Mouse (Mus musculus) macrophage (primary cell): ENCODE results near the gene Kcnk6. TPM values are rescaled to one million over a fixed set of nuclear protein-coding genes. Genes with fewer than 3 reads are reported as not detected.
"Not testable (repeated sequence)": the region's sequence is repeated elsewhere in the genome, so short reads cannot be mapped to it uniquely, and the experiment has no call there.

Source experiments
- H3K27ac ChIP-seq: fragments of 350-480 bp; formaldehyde crosslinking; 2 replicates; pipeline ENCODE4 v1.9.0; 2021
- H3K36me3 ChIP-seq: fragments of 350-480 bp; formaldehyde crosslinking; 2 replicates; pipeline ENCODE4 v1.9.0; 2021; ENCODE audit errors: inconsistent target
- H3K4me3 ChIP-seq: fragments of 350-480 bp; formaldehyde crosslinking; 2 replicates; pipeline ENCODE4 v1.9.0; 2021; ENCODE audit errors: inconsistent target
- H3K79me2 ChIP-seq: fragments of 350-480 bp; formaldehyde crosslinking; 2 replicates; pipeline ENCODE4 v1.9.0; 2021; ENCODE audit errors: inconsistent target
- WGBS: methylation state at CpG from one replicate; pipeline ENCODE4 v1.1.7; 2026; ENCODE audit warnings: inconsistent platforms; ENCODE audit not compliant: missing documents; 5-methylcytosine and 5-hydroxymethylcytosine counted together
- polyA plus RNA-seq: library from polyadenylated mRNA; stranded (reverse); fragments of 250-400 nt; gene quantifications from 3 replicates; pipeline ENCODE4 v1.2.4, GENCODE M21; 2018; ENCODE audit warnings: inconsistent platforms

The Kcnk6 gene
- polyA plus RNA-seq, 1 experiment from 2014 or later: 43.1 TPM

- Histone ChIP-seq H3K27ac (peak overlapping the region; percentile 80), H3K4me3 (peak overlapping the region; percentile 29; the same call in 1 of the 2 replicates)
- H3K79me2 ChIP-seq, H3K36me3 ChIP-seq: not testable (repeated sequence)
- 11% methylated on average over 5 of the region's 15 CpGs for WGBS
Observed at GRCm38 (mm10) chr7:29211013-29211412, 21.3 kb downstream of the Kcnk6 start.

GRCm38 (mm10) chr7:29202577-29202976 is 29.7 kb downstream of the Kcnk6 start:
- WGBS: 66% methylated on average over 6 of the region's 6 CpGs

GRCm38 (mm10) chr7:29194230-29194629 is 38.1 kb downstream of the Kcnk6 start:
- not testable (repeated sequence) for H3K27ac ChIP-seq, H3K4me3 ChIP-seq, H3K79me2 ChIP-seq, H3K36me3 ChIP-seq
- no CpG with 5 or more reads among the region's 1 CpGs for WGBS

More at GRCm38 (mm10) chr7:29202577-29202976, 29.7 kb downstream of the Kcnk6 start:
- Histone ChIP-seq H3K79me2 (no peaks in the 10 kb centered on the region), H3K4me3 (no peak overlapping the region), H3K27ac (no peak overlapping the region), H3K36me3 (no peaks in the 10 kb centered on the region)

- not testable (repeated sequence) for H3K27ac ChIP-seq, H3K4me3 ChIP-seq, H3K36me3 ChIP-seq
- peaks cover 39% of the 10 kb centered on the region for H3K79me2 ChIP-seq
- 94% methylated on average over 4 of the region's 4 CpGs for WGBS
Observed at GRCm38 (mm10) chr7:29181323-29181722, 51.0 kb downstream of the Kcnk6 start.

GRCm38 (mm10) chr7:29180854-29181236 is 51.5 kb downstream of the Kcnk6 start:
- peaks cover 15% of the 10 kb centered on the region for H3K36me3 ChIP-seq
- no peak overlapping the region for H3K27ac ChIP-seq
- WGBS: 70% methylated on average over 3 of the region's 5 CpGs
- H3K4me3 ChIP-seq: no peak overlapping the region
- H3K79me2 ChIP-seq: peaks cover 44% of the 10 kb centered on the region

- H3K4me3 ChIP-seq: peak within 1 kb of the TSS; percentile 99
- peaks cover 50% of the 10 kb centered on the region for H3K79me2 ChIP-seq
- peak within 1 kb of the TSS; percentile 91 for H3K27ac ChIP-seq
- under 1% methylated on average over 62 of the region's 62 CpGs for WGBS
- H3K36me3 ChIP-seq: peaks cover 20% of the 10 kb centered on the region
Observed at GRCm38 (mm10) chr7:29180077-29180853, 52.0 kb downstream of the Kcnk6 start, which contains the start of gene Psmd8. Psmd8 (minus strand) TSS chr7:29180701.

- 12% methylated on average over 7 of the region's 7 CpGs for WGBS
- Histone ChIP-seq H3K4me3 (peak overlapping the region; percentile 99), H3K79me2 (peaks cover 51% of the 10 kb centered on the region), H3K27ac (peak overlapping the region; percentile 91), H3K36me3 (peaks cover 30% of the 10 kb centered on the region)
Observed at GRCm38 (mm10) chr7:29179323-29179722, 53.0 kb downstream of the Kcnk6 start.

GRCm38 (mm10) chr7:29178106-29178505 is 54.2 kb downstream of the Kcnk6 start:
- Histone ChIP-seq H3K36me3 (peaks cover 36% of the 10 kb centered on the region), H3K27ac (peak overlapping the region; percentile 91; the same call in 1 of the 2 replicates)

GRCm38 (mm10) chr7:29172390-29173016 is 59.8 kb downstream of the Kcnk6 start:
- Histone ChIP-seq H3K4me3 (no peak overlapping the region), H3K36me3 (peaks cover 36% of the 10 kb centered on the region), H3K27ac (no peak overlapping the region), H3K79me2 (peaks cover 24% of the 10 kb centered on the region)
- 93% methylated on average over 32 of the region's 32 CpGs for WGBS

More at GRCm38 (mm10) chr7:29178106-29178505, 54.2 kb downstream of the Kcnk6 start:
- WGBS: 93% methylated on average over 4 of the region's 4 CpGs
- H3K79me2 ChIP-seq: peaks cover 51% of the 10 kb centered on the region
- H3K4me3 ChIP-seq: peak overlapping the region; percentile 99; the same call in 1 of the 2 replicates

Other genes starting within 250 kb of the Kcnk6 start
- 0.01 to 0.03 TPM in 2 of 3 replicates, not detected in the other for gene Ryr1, start 107.3 kb downstream of the Kcnk6 start, polyA plus RNA-seq
- gene Rasgrp4, start 97.7 kb downstream of the Kcnk6 start, polyA plus RNA-seq: 1.8 to 9.4 TPM (median 2.2 TPM) in 3 replicates
- gene Fam98c, start 76.3 kb downstream of the Kcnk6 start, polyA plus RNA-seq: 6.9 to 13.8 TPM (median 12.9 TPM) in 3 replicates
- 0.40 to 0.90 TPM (median 0.70 TPM) in 3 replicates for gene Ggn, start 62.3 kb downstream of the Kcnk6 start, polyA plus RNA-seq
- gene Spred3, start 62.1 kb downstream of the Kcnk6 start, polyA plus RNA-seq: 0.95 to 2.3 TPM (median 1.6 TPM) in 3 replicates
- 296 to 477 TPM (median 343 TPM) in 3 replicates for gene Psmd8, start 51.8 kb downstream of the Kcnk6 start, polyA plus RNA-seq
- 0.41 to 1.9 TPM (median 0.86 TPM) in 3 replicates for gene Catsperg1, start 18.5 kb downstream of the Kcnk6 start, polyA plus RNA-seq
- gene Yif1b, start 5.8 kb upstream of the Kcnk6 start, polyA plus RNA-seq: 31.3 to 53.4 TPM (median 51.1 TPM) in 3 replicates
- not detected in 3 replicates for gene 2200002D01Rik, start 16.0 kb upstream of the Kcnk6 start, polyA plus RNA-seq
- gene Spint2, start 49.4 kb upstream of the Kcnk6 start, polyA plus RNA-seq: 0.25 to 0.72 TPM (median 0.27 TPM) in 3 replicates
- gene Ppp1r14a, start 56.8 kb upstream of the Kcnk6 start, polyA plus RNA-seq: not detected in 3 replicates
- gene Dpf1, start 71.4 kb upstream of the Kcnk6 start, polyA plus RNA-seq: 0.28 to 1.2 TPM (median 0.29 TPM) in 3 replicates